ENCODE assay signal across 9 mouse cellular contexts in the genomic region with DNA sequence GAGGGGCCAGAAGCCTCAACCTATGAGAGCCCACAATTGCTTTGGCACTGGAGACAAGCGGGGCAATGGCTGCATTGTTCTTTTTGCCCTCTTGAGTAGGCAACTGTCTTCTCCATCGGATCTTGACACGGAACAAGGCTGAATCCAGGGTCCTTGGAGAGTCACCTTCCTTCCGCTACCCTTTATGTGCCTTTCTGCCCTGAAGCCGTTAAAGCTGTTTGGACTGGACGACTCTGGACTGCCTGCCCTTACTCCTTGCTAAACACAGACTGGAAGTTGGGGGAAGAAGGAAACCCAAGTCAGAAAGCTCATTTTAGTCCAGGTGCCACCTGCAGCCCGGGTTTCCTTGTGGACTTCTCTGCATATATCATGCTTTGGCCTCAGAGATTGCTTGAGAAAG. TPM values are rescaled to one million over a fixed set of nuclear protein-coding genes. Genes with fewer than 3 reads are reported as not detected.
DNase-seq lines count a peak whose midpoint lies in the region; ATAC-seq and TF ChIP-seq lines count a peak whose summit lies in the region.
"Had no signal": no experiment of that assay in that cellular context is flagged by ENCODE, and none has a peak within 500 bp of the region (broad histone marks: within the 10 kb centered on the region; RNA-seq: fewer than 3 reads in every experiment).

No protein-coding gene starts in this region.

- no peak overlapping the region for H3K27ac ChIP-seq in embryonic facial prominence, embryonic 12.5 days
- H3K27ac ChIP-seq in intestine, postnatal 0 days (ENCODE audit: low read depth, low read length): no peak overlapping the region
- H3K27ac ChIP-seq in midbrain, embryonic 15.5 days: peak overlapping the region; percentile 94

- peaks cover 21% of the 10 kb centered on the region for H3K27me3 ChIP-seq in embryonic facial prominence, embryonic 12.5 days
- peaks cover 13% of the 10 kb centered on the region for H3K27me3 ChIP-seq in intestine, postnatal 0 days (replicated peaks; ENCODE audit: control insufficient read depth, insufficient read depth, low read length)
- no peaks in the 10 kb centered on the region for H3K27me3 ChIP-seq in midbrain, embryonic 15.5 days (replicated peaks)

- peak overlapping the region; percentile 59; the same call in 1 of the 2 replicates for H3K9ac ChIP-seq in embryonic facial prominence, embryonic 12.5 days
- no peak overlapping the region for H3K9ac ChIP-seq in intestine, postnatal 0 days (ENCODE audit: low read depth, low read length)
- H3K9ac ChIP-seq in midbrain, embryonic 15.5 days: peak overlapping the region; percentile 94

- ATAC-seq in embryonic facial prominence, embryonic 12.5 days (ENCODE audit: insufficient number of reproducible peaks, insufficient read depth, low FRiP score, low TSS enrichment): no peak; the same call in 1 of the 2 replicates
- ATAC-seq in intestine, postnatal 0 days: no peak
- peak; percentile 28 for ATAC-seq in midbrain, embryonic 15.5 days (replicated peaks)
- ATAC-seq in erythroblast, adult 5-6 weeks (replicated peaks; ENCODE audit: low FRiP score, poor library complexity, severe bottlenecking): no peak

- H3K4me2 ChIP-seq in embryonic facial prominence, embryonic 12.5 days (replicated peaks): peak overlapping the region; percentile 100
- peak overlapping the region; percentile 97 for H3K4me2 ChIP-seq in intestine, postnatal 0 days (replicated peaks; ENCODE audit: low read depth)
- peak overlapping the region; percentile 71 for H3K4me2 ChIP-seq in midbrain, embryonic 15.5 days

- H3K9me3 ChIP-seq in embryonic facial prominence, embryonic 12.5 days: no peaks in the 10 kb centered on the region
- H3K9me3 ChIP-seq in intestine, postnatal 0 days (ENCODE audit: control insufficient read depth): no peaks in the 10 kb centered on the region
- no peaks in the 10 kb centered on the region for H3K9me3 ChIP-seq in midbrain, embryonic 15.5 days

- H3K4me3 ChIP-seq in embryonic facial prominence, embryonic 12.5 days: peak overlapping the region; percentile 67
- H3K4me3 ChIP-seq in intestine, postnatal 0 days (ENCODE audit: low read depth, low read length): peak overlapping the region; percentile 56
- H3K4me3 ChIP-seq in midbrain, embryonic 15.5 days: peak overlapping the region; percentile 95

- WGBS in embryonic facial prominence, embryonic 12.5 days: 3% methylated on average over 7 of the region's 7 CpGs
- WGBS in intestine, postnatal 0 days: 15% methylated on average over 7 of the region's 7 CpGs
- 2% methylated on average over 7 of the region's 7 CpGs for WGBS in midbrain, embryonic 15.5 days

- H3K4me1 ChIP-seq in embryonic facial prominence, embryonic 12.5 days: no peaks in the 10 kb centered on the region
- H3K4me1 ChIP-seq in intestine, postnatal 0 days (replicated peaks; ENCODE audit: control insufficient read depth, insufficient read depth, low read length): no peaks in the 10 kb centered on the region
- peaks cover 38% of the 10 kb centered on the region for H3K4me1 ChIP-seq in midbrain, embryonic 15.5 days

- peak; percentile 7 for DNase-seq in kidney, adult 11 months
- no peak for DNase-seq in kidney, postnatal 4 days
- no peak for DNase-seq in urinary bladder, postnatal 10 days (ENCODE audit: low spot score)
- DNase-seq in c-Kit-positive CD71-positive TER-119-positive erythroid progenitor cells, embryonic 14.5 days (ENCODE audit: low spot score): no peak

- TF ChIP-seq CTCF in intestine, postnatal 0 days (IDR thresholded peaks at IDR 0.05; ENCODE audit: low read depth): no peak

- H3K36me3 ChIP-seq in embryonic facial prominence, embryonic 12.5 days: no peaks in the 10 kb centered on the region
- H3K36me3 ChIP-seq in intestine, postnatal 0 days (ENCODE audit: control insufficient read depth, insufficient read depth): no peaks in the 10 kb centered on the region
- no peaks in the 10 kb centered on the region for H3K36me3 ChIP-seq in midbrain, embryonic 15.5 days (replicated peaks)
- H3K36me3 ChIP-seq: G1E had no signal

RNA-seq across cellular contexts. Expression of gene Plppr1, which starts 0.5 kb away (rescaled TPM):
- 5.9 and 6.6 TPM in 2 replicates for polyA plus RNA-seq in embryonic facial prominence, embryonic 12.5 days (2016; fragmentation: Nextera tagmentation; extraction: Ambion mirVana)
- 0.47 and 0.69 TPM in 2 replicates for polyA plus RNA-seq in intestine, postnatal 0 days (2015; fragmentation: Nextera tagmentation; extraction: Ambion mirVana)
- 55.9 and 57.7 TPM in 2 replicates for polyA plus RNA-seq in midbrain, embryonic 15.5 days (2015; fragmentation: Nextera tagmentation; extraction: Ambion mirVana)
- not detected in 2 replicates for total RNA-seq in erythroblast, adult 5-6 weeks (2015; ENCODE audit: low replicate concordance)
- 0.28 TPM in 1 of 2 replicates, not detected in the other for total RNA-seq in erythroblast, adult 5-6 weeks (2017; ENCODE audit: low replicate concordance)
- polyA plus RNA-seq: G1E had no signal
